Mouse (Mus musculus) CH12.LX (cell line): ENCODE measurements around the gene Tbc1d9b. TPM values are rescaled to one million over a fixed set of nuclear protein-coding genes. Genes with fewer than 3 reads are reported as not detected.
"Not testable (repeated sequence)": the region's sequence is repeated elsewhere in the genome, so short reads cannot be mapped to it uniquely, and the experiment has no call there.

ENCODE experiments used
- DNase-seq: peaks from one replicate; pipeline ENCODE4 v3.0.0-alpha.2; 2013; ENCODE audit errors: extremely low read depth
- H3K27ac ChIP-seq: 2 replicates; pipeline ENCODE4 v1.5.1; 2012; ENCODE audit warnings: low read depth, mild to moderate bottlenecking, control low read depth, moderate library complexity; ENCODE audit not compliant: insufficient read depth
- H3K27me3 ChIP-seq: replicated peaks from 2 replicates; pipeline ENCODE3; 2012; ENCODE audit warnings: inconsistent platforms
- H3K36me3 ChIP-seq, 2 experiments: replicated peaks in 1 of 2; 2 replicates each; pipeline versions ENCODE3 to v1.6.1; 2012; ENCODE audit warnings: inconsistent platforms in 1 of 2, low read length in 1 of 2, mild to moderate bottlenecking in 1 of 2, mixed read lengths in 1 of 2, moderate library complexity in 1 of 2; ENCODE audit not compliant: control insufficient read depth in 1 of 2, insufficient read depth in 1 of 2
- H3K4me1 ChIP-seq, 2 experiments: 2 replicates each; pipeline ENCODE4 v1.6.1; 2012; ENCODE audit warnings: inconsistent platforms in 1 of 2, moderate library complexity in 1 of 2; ENCODE audit not compliant: insufficient read depth in 2 of 2, control insufficient read depth in 1 of 2
- H3K4me2 ChIP-seq: 2 replicates; pipeline ENCODE4 v1.6.1; 2012; ENCODE audit warnings: low read depth, mild to moderate bottlenecking, control low read depth; ENCODE audit not compliant: poor library complexity, insufficient read depth, severe bottlenecking
- H3K4me3 ChIP-seq, 3 experiments: fragments of 150-350 bp in 1 of 3; sonication (generic) in 1 of 3; replicated peaks in 1 of 3; 2 replicates each; pipeline versions ENCODE3 to v1.5.1; 2011 to 2012; ENCODE audit warnings: low read depth in 2 of 3, low read length in 2 of 3, mild to moderate bottlenecking in 2 of 3, moderate library complexity in 2 of 3, control low read depth in 1 of 3, improper control_type of control experiment in 1 of 3, inconsistent platforms in 1 of 3, mixed read lengths in 1 of 3; ENCODE audit not compliant: poor library complexity in 1 of 3
- H3K79me2 ChIP-seq: replicated peaks from 2 replicates; pipeline ENCODE4 v1.6.1; 2012; ENCODE audit warnings: mild to moderate bottlenecking, moderate library complexity; ENCODE audit not compliant: control insufficient read depth, poor library complexity, insufficient read depth, severe bottlenecking; ENCODE audit errors: extremely low read depth
- H3K9ac ChIP-seq: 2 replicates; pipeline ENCODE4 v1.6.1; 2012; ENCODE audit warnings: low read depth, mild to moderate bottlenecking, control low read depth, moderate library complexity; ENCODE audit not compliant: insufficient read depth
- H3K9me3 ChIP-seq: replicated peaks from 2 replicates; pipeline ENCODE3; 2012; ENCODE audit warnings: low read length, inconsistent platforms, mixed read lengths
- CHD2 ChIP-seq: IDR thresholded peaks from 2 replicates; pipeline ENCODE4 v1.6.1; 2011; ENCODE audit warnings: low read length, improper control_type of control experiment
- ETS1 ChIP-seq: conservative IDR thresholded peaks from 2 replicates; pipeline ENCODE4 v1.6.1; 2012; ENCODE audit warnings: low read depth, mild to moderate bottlenecking, inconsistent platforms, low read length, improper control_type of control experiment, moderate library complexity
- GABPA ChIP-seq: IDR thresholded peaks from 2 replicates; pipeline ENCODE4 v1.6.1; 2012; ENCODE audit warnings: low read depth, low read length, improper control_type of control experiment, inconsistent platforms; ENCODE audit not compliant: insufficient replicate concordance
- HCFC1 ChIP-seq: IDR thresholded peaks from 2 replicates; pipeline ENCODE4 v1.6.1; 2012; ENCODE audit warnings: low read depth, mild to moderate bottlenecking, inconsistent platforms, low read length, improper control_type of control experiment
- IRF4 ChIP-seq: IDR thresholded peaks from 2 replicates; pipeline ENCODE4 v1.6.1; 2014; ENCODE audit warnings: low read depth, mild to moderate bottlenecking, inconsistent platforms, low read length, improper control_type of control experiment
- JUN ChIP-seq: IDR thresholded peaks from 2 replicates; pipeline ENCODE4 v1.6.1; 2011; ENCODE audit warnings: low read depth, mild to moderate bottlenecking, low read length, improper control_type of control experiment, moderate library complexity; ENCODE audit not compliant: insufficient read depth
- JUND ChIP-seq: conservative IDR thresholded peaks from 2 replicates; pipeline ENCODE4 v1.6.1; 2011; ENCODE audit warnings: low read depth, low read length, improper control_type of control experiment
- KAT2A ChIP-seq: IDR thresholded peaks from 2 replicates; pipeline ENCODE4 v1.6.1; 2012; ENCODE audit warnings: low read length, improper control_type of control experiment, inconsistent platforms; ENCODE audit not compliant: insufficient replicate concordance
- MAFK ChIP-seq: IDR thresholded peaks from 2 replicates; pipeline ENCODE4 v1.6.1; 2011; ENCODE audit warnings: low read length, improper control_type of control experiment; ENCODE audit not compliant: insufficient replicate concordance
- MAZ ChIP-seq: IDR thresholded peaks from 2 replicates; pipeline ENCODE4 v1.6.1; 2012; ENCODE audit warnings: low read depth, mild to moderate bottlenecking, inconsistent platforms, low read length, improper control_type of control experiment, moderate library complexity
- MYC ChIP-seq: IDR thresholded peaks from 2 replicates; pipeline ENCODE4 v1.6.1; 2011; ENCODE audit warnings: low read depth, mild to moderate bottlenecking, improper control_type of control experiment, low read length
- NELFE ChIP-seq: IDR thresholded peaks from 2 replicates; pipeline ENCODE4 v1.6.1; 2011; ENCODE audit warnings: low read depth, low read length, improper control_type of control experiment
- NRF1 ChIP-seq: IDR thresholded peaks from 2 replicates; pipeline ENCODE4 v1.6.1; 2014; ENCODE audit warnings: low read depth, mild to moderate bottlenecking, inconsistent platforms, low read length, improper control_type of control experiment, moderate library complexity
- PAX5 ChIP-seq: IDR thresholded peaks from 2 replicates; pipeline ENCODE4 v1.6.1; 2012; ENCODE audit warnings: low read length, inconsistent platforms, mixed read lengths
- POLR2A ChIP-seq: IDR thresholded peaks from 2 replicates; pipeline ENCODE4 v1.6.1; 2011; ENCODE audit warnings: low read depth, mild to moderate bottlenecking, improper control_type of control experiment, low read length
- RAD21 ChIP-seq: IDR thresholded peaks from 2 replicates; pipeline ENCODE4 v1.6.1; 2011; ENCODE audit warnings: low read depth, mild to moderate bottlenecking, low read length, improper control_type of control experiment, moderate library complexity
- RCOR1 ChIP-seq: conservative IDR thresholded peaks from 2 replicates; pipeline ENCODE4 v1.6.1; 2012; ENCODE audit warnings: low read depth, mild to moderate bottlenecking, inconsistent platforms, low read length, improper control_type of control experiment
- TCF12 ChIP-seq: IDR thresholded peaks from 2 replicates; pipeline ENCODE4 v1.6.1; 2014; ENCODE audit warnings: low read depth, mild to moderate bottlenecking, inconsistent platforms, low read length, improper control_type of control experiment
- UBTF ChIP-seq: IDR thresholded peaks from 2 replicates; pipeline ENCODE4 v1.6.1; 2012; ENCODE audit warnings: low read depth, mild to moderate bottlenecking, inconsistent platforms, low read length, improper control_type of control experiment, moderate library complexity
- ZNF384 ChIP-seq: IDR thresholded peaks from 2 replicates; pipeline ENCODE4 v1.6.1; 2012; ENCODE audit warnings: low read depth, low read length, improper control_type of control experiment, inconsistent platforms
- dilution Hi-C: fragments of 300-500 bp; cut with MboI; formaldehyde crosslinking; loops from 2 replicates; pipeline ENCODE4 v1.14.3; 2020; ENCODE audit warnings: low sequenced_read_pairs; ENCODE audit not compliant: extremely low pct_unique_long_range_greater_than_20kb, extremely low pct_ligation_motif_present
- in situ Hi-C: fragments of 300-500 bp; cut with MboI; formaldehyde crosslinking; loops from 3 replicates; pipeline ENCODE4 v1.14.3; 2019; ENCODE audit warnings: low sequenced_read_pairs, low pct_ligation_motif_present, low pct_unique_long_range_greater_than_20kb, mixed read lengths
- polyA plus RNA-seq: library from polyadenylated mRNA; unstranded; fragments of >175 nt; gene quantifications from 2 replicates; pipeline ENCODE4 v1.2.1, GENCODE M21; 2012; ENCODE audit warnings: low read depth; ENCODE audit not compliant: insufficient read length
- total RNA-seq, 2 experiments: library from RNA; depleted of rRNA; stranded (reverse); fragments of 300-350 nt in 1 of 2; fragments of >200 nt in 1 of 2; gene quantifications; 2 replicates each; pipeline ENCODE4 v1.2.3; 2012 to 2014

Gene Tbc1d9b
- total and polyA plus RNA-seq, 3 experiments, result 14.1 to 28.6 (median 27.9) TPM

GRCm38 (mm10) chr11:50162338-50163050 is 31.3 kb downstream of the Tbc1d9b start (continued):
- TF ChIP-seq KAT2A, result no peak
- TF ChIP-seq NELFE, result no peak
- TF ChIP-seq TCF12, result peak; percentile 88
- no peak for TF ChIP-seq ZNF384

GRCm38 (mm10) chr11:50168352-50168751 is 37.2 kb downstream of the Tbc1d9b start:
- dilution Hi-C loops, result no loop called here
- Histone ChIP-seq H3K9me3 (no peaks in the 10 kb centered on the region), H3K79me2 (no peaks in the 10 kb centered on the region), H3K27me3 (no peaks in the 10 kb centered on the region), H3K36me3 (peaks cover 45 to 73% of the 10 kb centered on the region in 2 experiments), H3K4me2 (no peak overlapping the region), H3K27ac (no peak overlapping the region), H3K9ac (no peak overlapping the region), H3K4me3 (no peak overlapping the region), H3K4me1 (peaks cover 0 to 12% of the 10 kb centered on the region in 2 experiments; a peak in 2 of 4 replicates)
- in situ Hi-C loops, result no loop called here
- no peak for TF ChIP-seq RAD21
- TF ChIP-seq GABPA, result no peak
- TF ChIP-seq RCOR1, result no peak
- DNase-seq, result no peak

GRCm38 (mm10) chr11:50174111-50174729 is 43.0 kb downstream of the Tbc1d9b start, which contains the start of gene Mrnip:
Gene Mrnip, plus strand, starts transcription at chr11:50174444.
- H3K9ac ChIP-seq, result peak within 1 kb of the TSS; percentile 61
- peak within 1 kb of the TSS; percentile 64 to 81 (median 78) for H3K4me3 ChIP-seq
- H3K27ac ChIP-seq, result peak within 1 kb of the TSS; percentile 24; the same call in 1 of the 2 replicates
- peaks cover 47 to 64% of the 10 kb centered on the region in 2 experiments for H3K36me3 ChIP-seq
- H3K79me2 ChIP-seq, DNase-seq, H3K9me3 ChIP-seq, in situ Hi-C loops, dilution Hi-C loops, H3K27me3 ChIP-seq: not testable (repeated sequence)
- H3K4me2 ChIP-seq, result peak within 1 kb of the TSS; percentile 96
- H3K4me1 ChIP-seq, result peaks cover 4 to 18% of the 10 kb centered on the region in 2 experiments

GRCm38 (mm10) chr11:50174730-50175187 is 43.6 kb downstream of the Tbc1d9b start:
- Histone ChIP-seq H3K4me1 (peaks cover 4 to 18% of the 10 kb centered on the region in 2 experiments), H3K4me3 (peak overlapping the region; percentile 64 to 81 (median 78)), H3K4me2 (peak overlapping the region; percentile 96), H3K27ac (peak overlapping the region; percentile 24; the same call in 1 of the 2 replicates), H3K27me3 (no peaks in the 10 kb centered on the region), H3K9me3 (no peaks in the 10 kb centered on the region), H3K79me2 (no peaks in the 10 kb centered on the region), H3K9ac (peak overlapping the region; percentile 61), H3K36me3 (peaks cover 43 to 64% of the 10 kb centered on the region in 2 experiments)
- in situ Hi-C loops (loop anchor here (5.0 kb wide), 1 partner anchor 38 kb away; the partner anchor contains the start of genes Mgat4b and Sqstm1), dilution Hi-C loops (no loop called here)
- peak; percentile 99 for DNase-seq
- TF ChIP-seq PAX5 (no peak), ETS1 (peak; percentile 53; the same call in 1 of the 2 replicates), MAZ (peak; percentile 93; the same call in 1 of the 2 replicates), UBTF (no peak), POLR2A (peak; percentile 97), IRF4 (peak; percentile 85), JUN (no peak), HCFC1 (peak; percentile 93), CHD2 (no peak), JUND (no peak), KAT2A (peak; percentile 86; the same call in 1 of the 2 replicates), NRF1 (peak; percentile 73), MYC (peak; percentile 72; the same call in 1 of the 2 replicates), MAFK (no peak)
